Mouse (Mus musculus) heart, postnatal 10 days (tissue): ENCODE measurements around the gene Tubgcp6. TPM values are rescaled to one million over a fixed set of nuclear protein-coding genes. Genes with fewer than 3 reads are reported as not detected.
A peak's percentile ranks its signal among the peaks of the same experiment; 100 is the strongest.

Experiments
- DNase-seq, 2 experiments: peaks; one replicate each; pipeline ENCODE4 v3.0.0; 2021
- intact Hi-C: fragments of 180-260 bp; cut with DNase I; formaldehyde crosslinking; loops from one replicate; pipeline ENCODE4 v1.15.1; 2025
- total RNA-seq, 2 experiments: library from RNA; stranded (reverse); gene quantifications; 2 replicates each; pipeline ENCODE4 v1.2.3; 2021

Gene Tubgcp6
- total RNA-seq, 2 experiments from 2014 or later: 13.7 to 13.9 TPM

DNA sequence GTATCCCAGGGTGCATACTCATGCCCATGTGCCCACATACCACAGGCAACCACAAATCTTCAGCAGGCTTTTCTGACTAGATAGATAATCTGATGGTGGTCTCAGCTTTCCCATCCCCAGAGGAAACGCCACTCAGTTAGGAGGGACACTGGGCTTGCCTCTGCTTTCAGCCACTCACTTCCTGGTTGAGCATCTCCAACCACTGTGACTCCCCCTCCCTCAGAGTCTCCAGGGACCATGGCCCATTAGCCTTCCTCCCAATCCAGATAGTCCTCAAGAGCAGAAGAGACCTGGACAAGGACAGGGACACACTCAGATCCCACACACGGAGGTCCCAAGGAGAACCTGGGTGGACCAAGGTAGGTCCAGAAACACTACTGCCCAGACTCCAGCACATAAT lies 20.2 kb upstream of the Tubgcp6 start:
- intact Hi-C loops: no loop called here
- no peak for DNase-seq

DNA sequence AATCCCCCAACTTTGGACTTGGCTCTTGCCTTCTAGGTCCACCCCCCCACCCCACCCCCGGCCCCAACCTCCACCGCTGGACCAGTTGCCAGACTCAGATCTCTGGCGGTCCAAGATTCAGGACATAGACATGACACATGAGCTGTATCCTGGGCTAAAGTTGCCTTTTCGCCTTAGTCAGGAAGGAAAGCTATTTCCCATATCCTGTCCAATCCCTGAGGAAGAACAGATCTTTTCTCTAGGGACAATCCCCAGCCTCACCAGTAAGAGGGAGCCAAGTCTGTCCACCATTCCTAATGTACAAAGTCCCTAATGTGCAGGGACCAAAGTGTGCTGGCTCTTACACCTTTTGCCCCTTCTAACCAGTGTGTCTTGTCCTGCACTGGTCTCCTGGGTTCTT lies 19.0 kb upstream of the Tubgcp6 start:
- DNase-seq: peak in 1 of 2 experiments; percentile 19
- intact Hi-C loops: no loop called here

DNA sequence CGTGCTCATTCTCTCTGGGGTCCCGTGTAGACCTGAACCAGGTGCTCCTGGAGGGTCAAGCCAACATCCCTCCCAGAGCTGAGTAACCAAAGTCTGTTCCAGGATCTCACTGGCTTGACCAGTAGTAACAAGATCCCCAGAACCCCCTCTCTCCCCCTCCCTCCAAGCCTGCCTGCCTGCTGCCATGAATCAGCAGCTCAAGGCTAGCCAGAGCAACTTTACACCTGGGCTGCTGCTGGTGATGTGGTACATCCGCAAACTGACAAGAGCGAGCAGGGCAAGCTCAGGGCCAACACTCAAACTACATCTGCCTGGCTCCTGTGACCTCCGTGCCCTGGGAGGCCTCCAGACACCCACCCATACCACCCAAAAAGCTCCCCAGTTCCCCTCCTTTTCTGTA lies 18.5 kb upstream of the Tubgcp6 start:
- DNase-seq: no peak
- intact Hi-C loops: no loop called here

DNA sequence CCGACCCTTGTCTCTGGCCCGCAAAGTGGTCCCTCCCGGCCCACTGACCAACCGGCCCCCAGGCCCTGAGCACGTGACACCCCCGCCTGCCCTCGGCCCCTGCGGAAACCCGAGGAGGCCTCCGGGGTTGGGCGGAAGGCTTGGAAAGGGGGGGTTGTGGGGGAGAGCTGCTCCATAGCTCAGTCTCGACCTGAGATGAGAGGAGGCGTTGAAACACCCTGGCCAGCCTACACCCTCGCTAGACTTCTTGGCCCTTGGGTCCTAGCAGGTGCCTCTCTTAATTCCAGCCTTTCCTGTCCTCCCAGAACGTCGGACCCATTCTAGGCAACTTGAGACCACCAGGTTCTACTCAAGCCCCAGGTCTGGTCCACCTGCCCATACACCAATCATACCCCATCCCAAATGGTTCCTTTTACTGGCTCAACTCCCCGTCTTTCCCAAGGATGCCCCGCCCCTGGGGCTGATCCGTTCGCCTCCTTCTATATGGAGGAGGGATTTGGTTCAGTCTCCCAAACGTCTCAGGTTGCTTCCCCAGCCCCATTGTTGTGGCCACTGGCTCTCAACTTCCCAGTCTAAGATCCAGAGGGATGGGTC lies 17.8 kb upstream of the Tubgcp6 start, which contains the start of gene Mapk12:
TSS of gene Mapk12 (minus strand) at position 45 of the 594 bp plus-strand sequence.
- intact Hi-C loops: no loop called here
- peak in 1 of 2 experiments; percentile 76 for DNase-seq

DNA sequence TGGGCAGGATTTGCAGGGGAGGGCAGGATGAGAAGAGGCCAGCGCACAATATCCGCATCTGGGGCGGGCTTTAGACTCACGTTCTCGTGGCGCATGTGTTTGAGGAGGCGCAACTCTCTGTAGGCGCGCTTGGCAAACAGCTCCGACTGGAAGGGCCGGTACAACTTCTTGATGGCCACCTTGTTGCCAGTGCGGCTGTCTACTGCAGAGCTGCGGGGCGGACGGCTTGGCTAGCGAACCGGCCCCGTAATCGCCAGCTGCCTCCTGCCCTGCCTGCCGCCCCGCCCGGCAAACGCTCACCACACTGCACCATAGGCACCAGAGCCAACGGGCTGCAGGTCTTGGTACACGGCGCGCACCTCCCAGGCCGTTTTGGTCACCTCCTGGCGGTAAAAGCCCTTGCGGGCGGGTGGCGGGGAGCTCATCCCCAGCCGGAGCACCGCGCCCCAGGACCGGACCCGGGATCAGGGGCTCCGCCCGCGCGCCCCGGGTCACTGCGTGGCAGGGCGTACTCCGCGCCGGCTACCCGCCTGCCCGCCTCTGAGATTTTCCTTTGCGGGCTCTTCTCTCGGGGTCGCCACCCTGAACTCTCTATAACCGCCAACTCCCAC lies 17.2 kb upstream of the Tubgcp6 start:
- intact Hi-C loops: no loop called here
- peak; percentile 69 for DNase-seq

DNA sequence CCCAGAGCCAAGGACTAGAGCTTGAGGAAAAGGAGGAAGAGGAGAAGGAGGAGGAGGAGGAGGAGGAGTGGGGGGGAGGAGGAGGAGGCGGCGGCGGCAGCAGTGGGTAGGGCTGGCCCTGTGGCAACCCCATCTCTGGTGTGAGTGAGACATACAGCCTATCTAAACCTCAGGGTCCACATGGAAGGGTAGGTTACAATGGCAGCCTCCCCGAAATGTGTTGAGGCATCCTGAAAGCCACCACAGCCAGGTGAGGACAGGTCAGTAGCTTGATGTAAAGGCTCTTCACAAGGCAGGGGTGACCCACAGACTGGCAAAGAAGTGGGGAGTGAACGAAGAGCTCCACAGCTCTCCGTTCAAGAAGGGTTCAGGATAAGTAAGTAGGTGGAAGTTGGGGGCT lies 15.6 kb upstream of the Tubgcp6 start:
- intact Hi-C loops: no loop called here
- DNase-seq: no peak

DNA sequence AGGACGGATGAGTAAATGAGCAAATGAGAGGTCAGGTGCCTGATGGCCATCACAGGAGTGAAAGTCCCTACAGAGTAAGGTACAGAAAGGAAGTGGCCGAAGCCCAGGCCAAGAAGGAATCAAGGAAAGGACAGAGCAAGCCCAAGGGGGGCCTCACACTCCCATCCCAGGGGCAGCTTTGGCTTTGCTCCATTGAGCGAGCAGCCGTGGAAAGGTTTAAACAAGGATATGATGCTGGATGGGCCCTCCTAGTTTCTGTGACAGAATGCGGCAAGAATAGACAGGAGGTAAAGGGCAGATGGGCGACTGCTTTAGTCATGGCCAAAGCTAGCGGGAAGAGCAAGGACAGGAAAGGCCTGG lies 15.1 kb upstream of the Tubgcp6 start:
- DNase-seq: no peak
- intact Hi-C loops: no loop called here

DNA sequence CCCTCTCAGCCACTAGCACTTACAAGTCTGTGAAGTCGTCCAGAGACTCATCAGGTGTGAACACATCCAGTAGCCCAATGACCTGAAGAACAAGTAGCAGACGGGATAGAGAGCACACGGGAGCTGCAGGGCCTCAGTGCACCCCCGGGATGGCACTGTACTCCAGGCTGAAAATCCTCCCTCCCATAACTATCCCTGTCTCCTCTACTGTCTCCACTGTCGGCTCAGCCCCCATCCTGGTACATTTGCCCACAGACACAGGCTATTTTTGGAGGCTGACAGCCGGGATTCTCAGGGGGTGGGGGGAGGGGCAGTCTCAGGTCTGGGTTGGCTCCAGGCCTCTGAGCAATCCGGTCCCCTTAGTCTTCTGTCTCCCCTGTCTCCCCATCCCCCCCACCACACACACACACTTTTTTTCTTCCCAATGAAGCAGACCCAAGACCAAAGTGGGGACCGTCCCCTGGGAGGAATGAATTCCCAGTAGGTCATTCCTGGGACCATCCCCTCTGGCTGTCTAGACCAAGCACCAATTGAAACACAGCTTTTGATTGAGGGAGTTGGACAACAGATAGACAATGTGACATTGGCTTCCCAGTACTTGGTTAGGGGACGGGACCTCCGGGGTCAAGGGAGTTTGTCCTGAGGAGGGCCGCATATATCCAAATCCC lies 14.6 kb upstream of the Tubgcp6 start:
- intact Hi-C loops: no loop called here
- peak in 1 of 2 experiments; percentile 27 for DNase-seq

DNA sequence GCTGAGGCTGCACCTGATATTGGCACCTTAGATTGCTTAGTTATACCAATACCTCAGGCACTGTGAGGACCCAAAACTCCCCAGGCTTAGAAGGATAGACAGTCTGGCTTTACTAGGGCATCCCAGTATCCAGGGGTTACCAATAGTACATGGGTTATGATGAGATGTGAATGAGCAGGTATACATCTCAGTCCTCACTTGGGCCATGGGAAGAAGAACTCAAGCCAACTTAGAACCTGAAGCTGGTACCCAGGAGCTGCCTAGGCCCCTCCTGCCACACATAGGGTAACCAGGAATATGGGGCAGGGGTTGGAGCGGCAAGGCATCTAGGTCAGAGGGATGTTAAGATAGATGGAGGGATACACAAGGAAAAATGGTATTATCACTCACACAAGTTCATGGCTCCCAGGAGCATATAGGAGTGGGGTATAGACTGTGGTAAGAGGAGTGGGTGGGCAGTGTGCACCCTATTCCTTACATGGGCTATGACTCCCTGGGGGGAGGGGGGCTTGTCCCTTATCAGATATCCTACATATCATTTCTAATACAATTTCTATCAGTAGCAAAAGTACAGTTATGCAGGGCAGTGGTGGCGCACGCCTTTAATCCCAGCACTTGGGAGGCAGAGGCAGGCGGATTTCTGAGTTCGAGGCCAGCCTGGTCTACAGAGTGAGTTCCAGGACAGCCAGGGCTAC lies 13.7 kb upstream of the Tubgcp6 start:
- intact Hi-C loops: no loop called here
- no peak for DNase-seq

DNA sequence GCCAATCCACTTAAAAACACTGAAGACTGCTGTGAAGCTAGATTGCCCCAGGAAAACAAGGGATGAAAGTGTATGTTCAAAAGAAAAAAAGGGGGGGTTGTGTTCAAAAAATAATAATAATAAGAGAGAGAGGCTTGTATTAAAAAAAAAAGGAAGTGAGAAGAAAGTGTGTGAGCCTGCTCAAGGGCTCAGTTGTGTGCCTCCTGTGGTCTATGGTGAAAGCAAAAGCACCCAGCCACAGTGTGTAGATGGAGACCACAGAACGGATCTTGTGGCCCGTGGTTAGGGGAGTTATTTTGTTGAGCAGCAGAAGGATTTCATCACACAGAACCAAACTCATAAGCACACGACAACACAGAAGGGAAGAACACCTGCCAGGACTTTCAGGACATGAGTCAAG lies 8.4 kb upstream of the Tubgcp6 start:
- DNase-seq: no peak
- intact Hi-C loops: no loop called here

DNA sequence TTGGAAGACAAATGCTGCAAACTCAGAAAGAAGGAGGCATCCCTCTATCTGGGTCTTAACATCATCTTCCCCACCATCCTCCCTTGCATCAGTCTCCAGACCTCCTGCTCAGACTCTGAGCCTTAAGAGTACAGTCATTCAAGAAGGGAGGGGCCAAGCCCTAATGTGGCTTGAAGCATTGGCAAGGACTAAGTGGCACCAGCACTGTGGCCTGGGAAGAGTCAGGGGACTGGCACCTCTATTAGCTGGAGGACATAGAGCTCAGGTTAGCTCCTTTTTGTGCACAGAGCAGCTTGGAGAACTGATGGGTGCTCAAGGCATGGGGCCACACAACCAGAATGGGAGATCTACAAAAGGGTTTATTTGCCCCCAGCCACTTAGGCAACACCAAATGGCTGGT lies 7.3 kb upstream of the Tubgcp6 start:
- no peak for DNase-seq
- intact Hi-C loops: no loop called here

DNA sequence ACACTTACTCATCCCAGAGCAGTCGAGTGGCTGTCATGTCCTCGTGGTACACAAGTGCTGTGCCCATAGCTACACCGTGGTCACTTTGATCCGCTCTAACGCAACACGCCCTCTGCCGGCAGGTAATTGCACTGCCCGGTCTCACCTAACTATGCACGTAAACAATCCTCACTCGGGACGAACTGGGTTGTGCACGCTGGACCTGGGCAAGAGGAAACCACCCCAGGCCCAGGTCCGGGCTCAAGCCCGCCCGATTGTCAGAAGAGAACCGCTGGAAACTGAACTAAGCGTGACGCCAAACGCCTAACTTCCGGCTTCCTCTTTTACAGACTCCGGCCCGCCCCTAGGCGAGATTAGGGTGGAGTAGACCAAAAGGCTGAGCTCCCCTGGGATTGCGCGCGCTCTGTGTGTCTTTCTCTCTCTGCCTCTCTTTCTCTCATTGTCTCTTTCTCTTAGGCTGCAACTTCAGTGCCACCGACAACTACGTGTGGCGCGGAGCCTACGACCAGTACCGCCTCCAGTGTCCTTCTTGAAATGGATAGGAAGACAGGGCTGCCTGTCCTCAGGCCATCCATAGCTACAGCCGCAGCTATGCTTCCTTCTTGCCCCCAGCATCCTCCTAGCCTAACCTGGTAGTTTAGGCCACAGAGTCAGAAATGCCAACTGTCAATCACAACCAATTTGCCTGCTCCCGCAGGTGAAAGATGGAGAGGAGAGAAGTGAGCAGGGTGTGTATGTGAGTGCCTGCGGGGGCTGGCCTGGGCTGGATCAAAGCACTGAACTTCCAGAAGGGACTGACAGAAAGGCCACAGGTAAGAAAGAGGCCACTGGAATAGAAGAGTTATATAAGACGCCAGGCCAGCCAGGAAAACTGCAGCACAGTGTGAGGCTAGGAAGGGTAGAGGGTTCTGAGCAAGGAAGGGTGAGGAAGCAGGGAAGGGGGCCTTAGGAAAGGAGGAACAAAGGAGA lies 5.8 kb upstream of the Tubgcp6 start, which contains the start of gene Hdac10:
TSS of gene Hdac10 (minus strand) at position 319 of the 969 bp plus-strand sequence.
- intact Hi-C loops: no loop called here
- DNase-seq: peak; percentile 90 to 91

DNA sequence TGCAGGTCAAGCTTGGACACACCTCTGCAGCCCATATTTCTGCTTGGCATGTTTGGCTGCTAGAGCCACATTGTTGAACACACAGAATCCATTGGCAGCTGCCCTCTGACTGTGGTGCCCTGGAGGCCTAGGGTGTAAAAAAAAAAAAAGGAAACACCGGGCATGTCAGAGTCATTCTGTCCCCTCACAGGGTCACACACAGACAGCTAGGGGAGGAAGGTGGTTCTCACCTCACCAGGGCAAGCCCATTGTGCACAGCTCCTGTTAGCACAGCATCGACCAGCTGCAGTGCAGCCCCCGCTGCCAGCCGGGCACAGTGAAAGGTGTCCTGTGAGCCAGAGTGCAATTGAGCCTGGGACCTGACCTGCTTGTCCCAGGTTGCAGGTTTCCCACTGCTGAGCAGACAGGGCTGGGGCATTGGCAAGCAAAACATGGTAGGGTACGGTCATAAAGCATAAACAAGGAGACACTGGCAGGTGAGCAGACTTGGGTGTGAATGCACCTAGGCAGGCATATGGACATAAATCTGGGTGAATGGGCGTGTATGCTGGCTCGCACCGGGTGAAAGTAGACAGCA lies 4.5 kb upstream of the Tubgcp6 start:
- DNase-seq: no peak
- intact Hi-C loops: no loop called here

DNA sequence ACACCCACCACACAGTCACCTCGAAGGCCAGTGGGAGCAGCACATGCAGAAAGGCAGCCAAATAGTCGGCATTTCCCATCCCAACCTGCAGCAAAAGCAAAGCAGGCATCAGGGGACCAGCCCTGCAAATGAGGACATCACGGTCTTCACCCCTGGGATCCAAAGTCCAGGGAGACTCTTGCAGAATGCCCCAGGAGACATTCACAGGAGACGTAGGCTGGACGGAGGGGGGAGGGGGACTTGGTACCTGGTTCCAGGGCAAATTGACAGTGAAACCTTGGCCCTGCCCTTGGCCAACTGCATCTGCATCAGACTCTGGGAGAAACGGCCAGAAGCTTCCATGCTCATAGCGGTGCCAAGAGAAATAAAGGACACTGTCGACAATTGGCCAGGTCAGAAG lies 3.7 kb upstream of the Tubgcp6 start:
- intact Hi-C loops: no loop called here
- DNase-seq: no peak

DNA sequence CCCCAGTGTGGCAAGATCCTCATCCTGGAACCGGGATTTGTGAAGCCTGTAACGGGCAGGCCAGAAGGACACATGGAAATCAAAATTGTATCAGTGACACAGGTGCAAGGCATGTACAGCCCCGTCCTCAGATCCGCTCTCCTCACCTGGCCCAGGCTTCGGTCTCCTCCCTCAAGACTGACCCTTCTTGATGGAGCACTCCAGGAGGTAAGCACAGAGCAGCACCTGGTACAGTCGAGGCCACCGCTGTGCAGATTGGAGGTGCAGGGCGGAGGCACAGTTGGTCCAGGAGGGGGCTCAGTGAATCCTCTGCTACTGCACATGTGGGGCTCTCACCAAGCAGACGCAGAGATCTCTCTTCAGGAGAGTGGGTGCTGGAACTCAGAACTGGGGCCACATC lies 2.4 kb upstream of the Tubgcp6 start:
- intact Hi-C loops: no loop called here
- DNase-seq: no peak

DNA sequence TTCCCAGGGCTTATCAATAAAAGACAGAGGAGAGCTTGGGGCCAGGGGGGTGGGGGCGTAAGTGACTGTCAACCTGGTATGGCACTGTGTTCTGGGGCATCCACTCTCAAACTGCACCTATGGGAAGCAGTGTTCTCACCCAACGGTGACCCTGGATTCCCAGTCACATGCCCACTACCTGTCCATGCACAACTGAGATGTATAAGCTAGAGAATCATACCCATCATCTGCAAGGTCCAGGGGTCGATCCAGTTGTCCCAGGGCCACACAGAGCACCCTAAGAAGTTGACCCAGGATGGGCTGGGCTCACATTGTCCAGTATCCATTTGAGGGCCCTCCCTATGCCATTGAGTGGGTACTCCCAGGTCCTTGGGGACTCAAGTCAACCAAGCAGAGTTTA lies 1.4 kb upstream of the Tubgcp6 start:
- intact Hi-C loops: loop anchor here (5.0 kb wide), 1 partner anchor 73 kb away; the partner anchor contains the start of gene Dennd6b
- DNase-seq: no peak

DNA sequence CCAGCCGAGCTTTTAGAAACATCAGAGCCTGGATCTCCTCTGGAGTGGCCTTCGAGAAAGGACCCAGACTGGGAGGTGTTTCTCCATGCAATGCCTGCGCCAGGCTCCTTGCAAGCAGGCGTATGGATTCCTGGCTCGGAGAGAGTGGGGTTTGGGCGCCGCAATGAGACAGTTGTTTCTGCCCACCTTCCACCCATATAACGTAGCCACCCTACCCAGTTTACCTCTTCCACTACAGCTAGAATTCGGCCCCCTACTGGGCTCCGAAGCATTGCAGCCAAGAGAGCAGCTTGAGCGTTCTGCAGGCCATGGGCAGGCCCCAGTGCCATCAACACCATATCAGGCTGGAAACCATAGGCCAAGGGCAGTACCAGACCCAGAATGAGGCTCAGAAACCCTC lies 683 bp upstream of the Tubgcp6 start:
- intact Hi-C loops: loop anchor here (1.0 to 5.0 kb wide), 2 partner anchors 74 to 87 kb away; partner anchors contain the start of gene Dennd6b
- no peak for DNase-seq

DNA sequence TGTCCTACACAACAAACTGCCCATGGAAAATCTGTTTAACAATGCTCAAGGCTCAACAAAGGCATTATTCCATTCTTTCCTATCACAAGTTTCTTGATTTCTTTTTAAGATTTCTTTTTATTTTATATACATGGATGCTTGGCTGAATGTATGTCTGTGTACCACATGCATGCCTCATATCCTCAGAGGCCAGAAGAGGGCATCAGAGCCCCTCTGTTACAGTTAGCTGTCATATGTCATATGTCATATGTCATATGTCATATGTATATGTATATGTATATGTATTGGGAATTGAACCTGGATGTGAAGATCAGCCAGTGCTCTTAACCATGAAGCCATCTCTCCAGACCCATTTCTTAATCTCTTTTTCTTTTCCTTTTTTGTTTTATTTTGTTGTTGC lies 4.9 kb downstream of the Tubgcp6 start:
- no peak for DNase-seq
- intact Hi-C loops: loop anchor here (2.0 kb wide), 1 partner anchor 93 kb away; the partner anchor contains the start of gene Ppp6r2

DNA sequence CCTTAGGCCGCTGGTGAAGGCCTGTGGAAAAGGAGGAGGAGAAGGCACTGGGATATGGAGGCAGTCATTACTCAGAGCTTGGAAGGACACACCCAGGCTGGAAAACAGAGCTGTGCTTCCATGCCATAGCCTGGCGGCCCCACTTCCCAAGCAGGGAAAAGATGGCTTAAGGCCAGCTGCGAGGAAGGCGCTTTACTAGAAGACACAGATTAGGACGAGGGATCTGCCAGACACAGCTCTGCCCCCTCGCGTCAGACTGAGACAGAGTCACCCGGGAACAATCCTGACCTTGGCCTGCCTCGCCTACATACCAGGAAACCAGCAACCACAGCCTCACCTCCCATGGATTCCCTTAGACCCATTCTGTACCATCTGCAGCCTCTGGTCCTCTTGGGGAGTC lies 12.8 kb downstream of the Tubgcp6 start:
- intact Hi-C loops: loop anchor here (5.0 kb wide), 1 partner anchor 178 kb away; no protein-coding TSS in a partner anchor
- peak; percentile 61 to 67 for DNase-seq

DNA sequence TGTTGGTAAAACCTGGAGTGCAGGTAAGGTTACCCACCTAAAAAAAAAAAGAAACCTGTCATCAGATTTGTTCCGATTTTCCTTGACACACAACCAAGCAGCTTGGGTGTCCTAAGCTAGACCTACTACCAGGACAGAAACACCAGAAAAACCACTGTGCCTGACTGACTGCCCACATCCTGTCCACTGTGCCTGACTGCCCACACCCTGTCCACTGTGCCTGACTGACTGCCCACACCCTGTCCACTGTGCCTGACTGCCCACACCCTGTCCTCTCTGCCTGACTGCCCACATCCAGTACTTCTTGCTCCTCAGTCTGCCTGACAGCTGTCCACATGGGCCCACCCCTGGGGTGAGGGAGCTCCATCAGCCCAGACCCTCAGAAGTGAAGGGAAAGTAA lies 15.9 kb downstream of the Tubgcp6 start:
- intact Hi-C loops: no loop called here
- no peak for DNase-seq
